Mouse (Mus musculus) forebrain, postnatal 0 days (tissue): ENCODE measurements at regions not wholly inside any gene's neighbourhood (a gene's known extent, or its start where the extent isn't known, plus 50 kb on each side); places are given as distances from the start of the nearest gene placed in this dataset.
A peak's percentile ranks its signal among the peaks of the same experiment; 100 is the strongest.
"Not testable (repeated sequence)": the region's sequence is repeated elsewhere in the genome, so short reads cannot be mapped to it uniquely, and the experiment has no call there.

Experiments
- ATAC-seq: fragments of 200-750 bp; cut with Nextera tagmentation; 2 replicates; pipeline ENCODE4 v1.8.0; 2017; ENCODE audit warnings: mild to moderate bottlenecking, moderate library complexity
- DNase-seq: peaks from one replicate; pipeline ENCODE4 v3.0.0-alpha.2; 2015
- H3K27ac ChIP-seq: fragments of 300-500 bp; sonication (generic); 2 replicates; pipeline ENCODE4 v1.5.1; 2014; ENCODE audit warnings: low read depth, mild to moderate bottlenecking, antibody characterized with exemption, low read length, moderate library complexity, mixed read lengths
- H3K27me3 ChIP-seq: fragments of 300-500 bp; sonication (generic); 2 replicates; pipeline ENCODE4 v1.6.1; 2014; ENCODE audit warnings: mild to moderate bottlenecking, low read length, mixed read lengths; ENCODE audit not compliant: insufficient read depth
- H3K36me3 ChIP-seq: fragments of 300-500 bp; sonication (generic); 2 replicates; pipeline ENCODE4 v1.6.1; 2014; ENCODE audit warnings: mild to moderate bottlenecking, moderate library complexity; ENCODE audit not compliant: insufficient read depth
- H3K4me1 ChIP-seq: fragments of 300-500 bp; sonication (generic); 2 replicates; pipeline ENCODE4 v1.6.1; 2014; ENCODE audit warnings: antibody characterized with exemption; ENCODE audit not compliant: insufficient read depth
- H3K4me2 ChIP-seq: fragments of 300-500 bp; sonication (generic); 2 replicates; pipeline ENCODE4 v1.6.1; 2014; ENCODE audit warnings: low read depth, mild to moderate bottlenecking, moderate library complexity
- H3K4me3 ChIP-seq: fragments of 300-500 bp; sonication (generic); 2 replicates; pipeline ENCODE4 v1.5.1; 2014; ENCODE audit warnings: low read depth, low read length, mixed read lengths
- H3K9ac ChIP-seq: fragments of 300-500 bp; sonication (generic); 2 replicates; pipeline ENCODE4 v1.6.1; 2014; ENCODE audit warnings: mild to moderate bottlenecking
- H3K9me3 ChIP-seq: fragments of 300-500 bp; sonication (generic); 2 replicates; pipeline ENCODE4 v1.6.1; 2016; ENCODE audit warnings: low read length
- CTCF ChIP-seq: sonication (generic); IDR thresholded peaks from 2 replicates; pipeline ENCODE4 v1.5.1; 2016; ENCODE audit warnings: antibody characterized with exemption, control low read depth, low read depth
- WGBS: fragments of 180-500 bp; shearing (Covaris S2); extraction: QIAGEN DNeasy Blood & Tissue Kit; methylation state at CpG from one replicate; pipeline ENCODE4 v1.1.7; 2014; 5-methylcytosine and 5-hydroxymethylcytosine counted together

- Histone ChIP-seq H3K27ac (no peak overlapping the region), H3K27me3 (no peaks in the 10 kb centered on the region), H3K4me3 (no peak overlapping the region), H3K36me3 (no peaks in the 10 kb centered on the region), H3K9me3 (no peaks in the 10 kb centered on the region), H3K4me2 (no peak overlapping the region), H3K9ac (no peak overlapping the region), H3K4me1 (no peaks in the 10 kb centered on the region)
- ATAC-seq (no peak), DNase-seq (no peak)
- no peak for TF ChIP-seq CTCF
Measured at GRCm38 (mm10) chr13:85988633-85989032, 58.1 kb downstream of the Cox7c start.

- no peak for TF ChIP-seq CTCF
- no peaks in the 10 kb centered on the region for H3K36me3 ChIP-seq
- no peaks in the 10 kb centered on the region for H3K4me1 ChIP-seq
- DNase-seq (no peak), ATAC-seq (no peak)
- H3K4me3 ChIP-seq: no peak overlapping the region
- no peak overlapping the region for H3K9ac ChIP-seq
- H3K9me3 ChIP-seq: no peaks in the 10 kb centered on the region
- H3K27ac ChIP-seq: no peak overlapping the region
- no peaks in the 10 kb centered on the region for H3K27me3 ChIP-seq
- 71% methylated on average over 1 of the region's 1 CpGs for WGBS
- no peak overlapping the region for H3K4me2 ChIP-seq
Measured at GRCm38 (mm10) chr13:85982089-85982488, 64.6 kb downstream of the Cox7c start.

- not testable (repeated sequence) for H3K36me3 ChIP-seq, H3K4me2 ChIP-seq, H3K27ac ChIP-seq, H3K4me3 ChIP-seq, H3K9ac ChIP-seq, H3K27me3 ChIP-seq, ATAC-seq, DNase-seq, H3K4me1 ChIP-seq, H3K9me3 ChIP-seq
- WGBS: 100% methylated on average over 2 of the region's 2 CpGs
Measured at GRCm38 (mm10) chr13:85964005-85964404, 82.7 kb downstream of the Cox7c start.

GRCm38 (mm10) chr13:85955284-85955683, 91.4 kb downstream of the Cox7c start:
- Histone ChIP-seq H3K36me3 (no peaks in the 10 kb centered on the region), H3K4me2 (no peak overlapping the region), H3K9ac (no peak overlapping the region), H3K4me3 (no peak overlapping the region), H3K27ac (no peak overlapping the region), H3K4me1 (no peaks in the 10 kb centered on the region), H3K9me3 (no peaks in the 10 kb centered on the region), H3K27me3 (no peaks in the 10 kb centered on the region)
- TF ChIP-seq CTCF: no peak
- DNase-seq (no peak), ATAC-seq (no peak)

- no peak overlapping the region for H3K9ac ChIP-seq
- no peaks in the 10 kb centered on the region for H3K4me1 ChIP-seq
- ATAC-seq (no peak), DNase-seq (no peak)
- H3K9me3 ChIP-seq: no peaks in the 10 kb centered on the region
- no peak overlapping the region for H3K4me3 ChIP-seq
- TF ChIP-seq CTCF: no peak
- 76% methylated on average over 6 of the region's 6 CpGs for WGBS
- no peak overlapping the region for H3K27ac ChIP-seq
- H3K36me3 ChIP-seq: no peaks in the 10 kb centered on the region
- H3K27me3 ChIP-seq: no peaks in the 10 kb centered on the region
- H3K4me2 ChIP-seq: no peak overlapping the region
Measured at GRCm38 (mm10) chr13:85952896-85953295, 93.8 kb downstream of the Cox7c start.

GRCm38 (mm10) chr13:85926825-85927737, 119.6 kb downstream of the Cox7c start:
- Histone ChIP-seq H3K9ac (no peak overlapping the region), H3K27ac (0 out of 2 replicates have a peak overlapping the region, but pooled peaks have one; percentile 50), H3K36me3 (no peaks in the 10 kb centered on the region), H3K4me3 (no peak overlapping the region), H3K9me3 (no peaks in the 10 kb centered on the region), H3K4me2 (no peak overlapping the region), H3K4me1 (peaks cover 6% of the 10 kb centered on the region; the same call in 1 of the 2 replicates), H3K27me3 (no peaks in the 10 kb centered on the region)
- peak; percentile 53 for DNase-seq
- TF ChIP-seq CTCF: no peak
- ATAC-seq: peak; percentile 93
- WGBS: 13% methylated on average over 4 of the region's 4 CpGs

- TF ChIP-seq CTCF: no peak
- H3K4me3 ChIP-seq: no peak overlapping the region
- no peak for DNase-seq
Measured at GRCm38 (mm10) chr13:85926323-85926722, 120.4 kb downstream of the Cox7c start.

More at GRCm38 (mm10) chr13:85926323-85926722, 120.4 kb downstream of the Cox7c start:
- H3K36me3 ChIP-seq: no peaks in the 10 kb centered on the region
- ATAC-seq: no peak
- H3K27ac ChIP-seq: no peak overlapping the region
- WGBS: 20% methylated on average over 2 of the region's 2 CpGs
- H3K9ac ChIP-seq: no peak overlapping the region
- H3K4me2 ChIP-seq: no peak overlapping the region
- H3K9me3 ChIP-seq: no peaks in the 10 kb centered on the region
- H3K4me1 ChIP-seq: peaks cover 6% of the 10 kb centered on the region; the same call in 1 of the 2 replicates
- no peaks in the 10 kb centered on the region for H3K27me3 ChIP-seq
